Mouse (Mus musculus) heart, postnatal 0 days (tissue): Measurements from ENCODE around the gene Maea.

Experiments
- CTCF ChIP-seq: IDR thresholded peaks from 2 replicates; pipeline ENCODE4 v1.5.1; 2016; ENCODE audit warnings: antibody characterized with exemption, control low read depth, low read depth
- EP300 ChIP-seq: IDR thresholded peaks from 2 replicates; pipeline ENCODE4 v1.6.1; 2016; ENCODE audit warnings: antibody characterized with exemption, low read depth

DNA sequence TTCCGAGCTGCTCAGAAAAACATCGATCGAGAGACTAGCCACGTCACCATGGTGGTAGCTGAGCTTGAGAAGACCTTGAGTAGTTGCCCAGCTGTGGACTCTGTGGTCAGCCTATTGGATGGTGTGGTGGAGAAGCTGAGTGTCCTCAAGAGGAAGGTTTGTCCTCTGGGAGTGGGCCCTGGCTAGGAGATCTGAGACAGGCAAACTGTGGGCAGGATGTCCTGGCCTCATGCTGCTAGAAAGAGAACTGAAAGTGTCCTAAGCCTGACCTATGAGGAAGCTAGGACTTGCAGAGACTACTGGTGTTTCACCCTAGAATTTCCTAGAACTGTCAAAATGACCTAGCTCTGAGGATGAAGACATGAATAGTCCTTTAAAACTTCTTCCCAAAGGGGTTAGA is 23.2 kb downstream of the Maea start:
- TF ChIP-seq EP300 (no peak), CTCF (no peak)
